Mouse (Mus musculus): ENCODE measurements at regions not wholly inside any gene's neighbourhood (a gene's known extent, or its start where the extent isn't known, plus 50 kb on each side); places are given as distances from the start of the nearest gene placed in this dataset.

DNA sequence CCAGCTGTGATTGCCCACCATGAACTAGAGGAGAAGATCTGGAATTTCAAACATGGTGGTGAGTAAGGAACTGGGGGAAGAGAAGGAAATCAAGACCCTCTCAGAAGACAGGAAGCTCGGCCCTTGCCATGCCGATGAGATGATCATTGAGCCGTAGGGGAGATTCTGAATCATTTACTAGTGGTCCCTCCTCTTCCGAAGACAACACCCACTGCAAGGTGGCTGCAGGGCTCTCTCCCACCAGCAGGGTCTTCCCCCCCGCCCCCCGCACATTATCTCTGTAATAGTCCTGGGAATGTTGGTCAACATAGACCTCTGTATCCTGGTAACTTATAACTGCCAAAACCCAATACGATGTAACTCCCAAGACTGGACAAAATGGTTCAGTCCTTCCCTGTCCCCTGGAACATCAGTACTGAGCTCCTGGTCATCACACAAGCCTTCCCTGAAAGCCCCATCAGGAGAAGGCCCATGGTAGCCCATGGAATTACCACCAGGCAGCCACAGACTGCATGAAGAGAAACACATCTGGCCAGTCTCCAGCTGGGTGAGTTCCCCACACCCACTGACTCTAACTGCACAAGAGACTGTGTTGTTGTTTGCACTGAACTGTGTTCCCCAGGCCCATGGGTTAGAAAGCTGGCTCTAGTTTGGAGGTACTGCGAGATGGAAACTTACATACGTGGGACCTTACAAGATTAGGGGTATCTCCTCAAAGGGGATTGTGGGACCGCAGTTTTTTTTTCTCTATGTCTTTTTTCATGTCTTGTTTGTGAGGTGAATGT lies 256.3 kb downstream of the Gm10260 start:
- Histone ChIP-seq H3K27ac (replicated peaks; ENCODE audit: low read depth, low read length) (no peak overlapping the region), H3K4me1 (ENCODE audit: control insufficient read depth, insufficient read depth, low read length) (0 out of 2 replicates have a peak, but pooled peaks cover 3% of the 10 kb centered on the region), H3K27me3 (replicated peaks; ENCODE audit: control insufficient read depth, insufficient read depth, low read length) (no peaks in the 10 kb centered on the region), H3K9ac (ENCODE audit: low read depth, low read length) (no peak overlapping the region), H3K4me3 (ENCODE audit: low read depth, low read length) (no peak overlapping the region), H3K36me3 (ENCODE audit: control insufficient read depth, insufficient read depth, low read length) (no peaks in the 10 kb centered on the region), H3K9me3 (ENCODE audit: control insufficient read depth, low read length) (no peaks in the 10 kb centered on the region), H3K4me2 (ENCODE audit: low read depth, low read length) (no peak overlapping the region)
- ATAC-seq (ENCODE audit: low read depth): no peak
- no peak for DNase-seq (ENCODE audit: low spot score)
- 92% methylated on average over 10 of the region's 10 CpGs for WGBS

DNA sequence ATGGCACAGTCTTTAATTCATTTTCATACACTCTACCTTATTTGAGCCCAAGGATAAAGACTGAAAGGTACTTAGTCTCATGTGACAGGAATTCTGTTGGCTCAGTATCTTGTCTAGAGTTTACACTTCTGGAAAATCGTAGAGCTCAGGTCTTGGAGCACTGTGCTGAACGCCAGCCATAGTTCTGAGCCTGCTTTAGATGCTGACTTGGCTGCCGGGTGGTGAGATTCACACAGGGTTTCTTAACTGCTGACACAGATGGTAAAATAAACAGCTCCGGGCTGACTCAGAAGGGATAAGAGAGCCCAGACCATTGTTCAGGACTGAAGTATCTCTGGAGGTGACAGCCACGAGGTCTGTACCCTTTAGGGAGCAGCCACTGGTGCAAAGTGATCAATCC lies 257.0 kb downstream of the Gm10260 start:
- 78% methylated on average over 5 of the region's 5 CpGs for WGBS
- H3K27ac ChIP-seq (replicated peaks; ENCODE audit: low read depth, low read length): no peak overlapping the region
- no peaks in the 10 kb centered on the region for H3K9me3 ChIP-seq (ENCODE audit: control insufficient read depth, low read length)
- H3K9ac ChIP-seq (ENCODE audit: low read depth, low read length): no peak overlapping the region
- DNase-seq (ENCODE audit: low spot score) (no peak), ATAC-seq (ENCODE audit: low read depth) (no peak)
- H3K27me3 ChIP-seq (replicated peaks; ENCODE audit: control insufficient read depth, insufficient read depth, low read length): no peaks in the 10 kb centered on the region
- H3K4me2 ChIP-seq (ENCODE audit: low read depth, low read length): no peak overlapping the region
- no peaks in the 10 kb centered on the region for H3K36me3 ChIP-seq (ENCODE audit: control insufficient read depth, insufficient read depth, low read length)
- H3K4me1 ChIP-seq (ENCODE audit: control insufficient read depth, insufficient read depth, low read length): 0 out of 2 replicates have a peak, but pooled peaks cover 3% of the 10 kb centered on the region
- H3K4me3 ChIP-seq (ENCODE audit: low read depth, low read length): no peak overlapping the region

DNA sequence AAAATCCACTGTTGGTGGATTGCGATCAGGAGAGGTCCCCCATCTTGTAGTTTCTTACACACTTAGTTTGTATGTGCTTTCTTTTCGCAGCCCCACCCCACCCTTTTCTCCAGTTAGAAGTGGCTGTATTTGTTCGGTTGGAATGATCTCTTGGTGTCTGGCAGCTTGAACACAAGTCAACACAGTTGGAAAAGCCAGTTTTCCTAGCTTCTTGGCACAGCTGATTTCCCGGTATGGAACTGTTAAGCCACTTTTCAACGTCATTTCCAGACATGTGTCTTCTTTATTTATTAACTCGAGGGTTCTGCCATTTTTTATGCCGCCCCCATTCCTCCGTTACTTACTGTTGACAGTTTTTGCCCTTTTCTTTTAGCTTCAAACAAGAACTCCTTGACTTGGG lies 259.2 kb downstream of the Enc1 start:
- no peaks in the 10 kb centered on the region for H3K36me3 ChIP-seq (ENCODE audit: control insufficient read depth, insufficient read depth, low read length)
- DNase-seq (ENCODE audit: low spot score) (no peak), ATAC-seq (ENCODE audit: low read depth) (no peak)
- WGBS: 78% methylated on average over 8 of the region's 8 CpGs
- H3K9me3 ChIP-seq (ENCODE audit: control insufficient read depth, low read length): no peaks in the 10 kb centered on the region
- H3K9ac ChIP-seq (ENCODE audit: low read depth, low read length): no peak overlapping the region
- no peaks in the 10 kb centered on the region for H3K27me3 ChIP-seq (replicated peaks; ENCODE audit: control insufficient read depth, insufficient read depth, low read length)
- 0 out of 2 replicates have a peak, but pooled peaks cover 3% of the 10 kb centered on the region for H3K4me1 ChIP-seq (ENCODE audit: control insufficient read depth, insufficient read depth, low read length)
- H3K27ac ChIP-seq (replicated peaks; ENCODE audit: low read depth, low read length): no peak overlapping the region; the same call in 1 of the 2 replicates
- H3K4me2 ChIP-seq (ENCODE audit: low read depth, low read length): no peak overlapping the region
- no peak overlapping the region for H3K4me3 ChIP-seq (ENCODE audit: low read depth, low read length)

DNA sequence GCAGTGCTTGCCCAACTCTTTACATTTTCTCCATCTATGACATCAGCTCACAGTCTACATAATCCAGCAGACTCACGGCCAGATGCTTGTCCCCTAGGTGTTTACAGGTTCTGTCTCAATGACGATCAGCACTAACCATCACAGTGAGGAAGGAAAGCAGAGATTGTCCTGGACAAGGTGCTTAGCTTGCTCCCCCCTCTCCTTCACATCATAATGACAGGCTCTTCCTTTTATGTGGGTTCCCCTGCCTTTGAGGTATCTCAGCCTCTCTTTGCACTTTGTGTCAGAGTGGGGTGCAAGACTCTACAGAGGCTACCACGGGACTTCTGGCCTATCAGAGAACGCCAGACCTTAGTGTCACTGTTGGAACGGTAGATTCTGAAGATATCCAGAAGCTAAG lies 258.1 kb downstream of the Enc1 start:
- Histone ChIP-seq H3K4me3 (ENCODE audit: low read depth, low read length) (no peak overlapping the region), H3K4me2 (ENCODE audit: low read depth, low read length) (no peak overlapping the region), H3K9me3 (ENCODE audit: control insufficient read depth, low read length) (no peaks in the 10 kb centered on the region), H3K4me1 (ENCODE audit: control insufficient read depth, insufficient read depth, low read length) (no peaks in the 10 kb centered on the region), H3K36me3 (ENCODE audit: control insufficient read depth, insufficient read depth, low read length) (no peaks in the 10 kb centered on the region), H3K27ac (replicated peaks; ENCODE audit: low read depth, low read length) (no peak overlapping the region), H3K9ac (ENCODE audit: low read depth, low read length) (no peak overlapping the region), H3K27me3 (replicated peaks; ENCODE audit: control insufficient read depth, insufficient read depth, low read length) (no peaks in the 10 kb centered on the region)
- no peak for DNase-seq (ENCODE audit: low spot score)
- 93% methylated on average over 5 of the region's 5 CpGs for WGBS
- no peak for ATAC-seq (ENCODE audit: low read depth)

DNA sequence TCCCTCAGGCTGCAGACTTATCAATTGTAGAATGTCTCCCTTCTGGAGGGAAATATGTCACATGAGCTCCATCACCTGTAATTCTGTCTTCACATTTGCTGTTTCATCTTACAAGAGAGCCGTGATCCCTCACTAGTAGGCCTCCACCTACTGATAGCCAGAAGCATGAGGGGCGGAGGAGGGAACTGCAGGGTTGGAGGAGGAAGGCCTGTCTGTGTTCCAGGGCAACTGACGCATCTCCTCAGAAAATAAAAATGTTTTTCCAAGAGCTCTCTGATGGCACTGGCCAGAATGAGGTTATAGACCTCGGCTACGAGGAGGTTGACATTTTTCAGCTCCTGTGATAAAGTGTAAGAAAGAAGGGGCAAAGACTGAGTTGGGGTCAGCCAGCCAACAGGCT lies 257.0 kb downstream of the Enc1 start:
- WGBS: 77% methylated on average over 5 of the region's 5 CpGs
- no peaks in the 10 kb centered on the region for H3K27me3 ChIP-seq (replicated peaks; ENCODE audit: control insufficient read depth, insufficient read depth, low read length)
- DNase-seq (ENCODE audit: low spot score): no peak
- H3K36me3 ChIP-seq (ENCODE audit: control insufficient read depth, insufficient read depth, low read length): no peaks in the 10 kb centered on the region
- no peak overlapping the region for H3K4me2 ChIP-seq (ENCODE audit: low read depth, low read length)
- H3K4me1 ChIP-seq (ENCODE audit: control insufficient read depth, insufficient read depth, low read length): no peaks in the 10 kb centered on the region
- H3K9ac ChIP-seq (ENCODE audit: low read depth, low read length): no peak overlapping the region
- H3K27ac ChIP-seq (replicated peaks; ENCODE audit: low read depth, low read length): no peak overlapping the region
- no peaks in the 10 kb centered on the region for H3K9me3 ChIP-seq (ENCODE audit: control insufficient read depth, low read length)
- no peak overlapping the region for H3K4me3 ChIP-seq (ENCODE audit: low read depth, low read length)
- no peak for ATAC-seq (ENCODE audit: low read depth)

DNA sequence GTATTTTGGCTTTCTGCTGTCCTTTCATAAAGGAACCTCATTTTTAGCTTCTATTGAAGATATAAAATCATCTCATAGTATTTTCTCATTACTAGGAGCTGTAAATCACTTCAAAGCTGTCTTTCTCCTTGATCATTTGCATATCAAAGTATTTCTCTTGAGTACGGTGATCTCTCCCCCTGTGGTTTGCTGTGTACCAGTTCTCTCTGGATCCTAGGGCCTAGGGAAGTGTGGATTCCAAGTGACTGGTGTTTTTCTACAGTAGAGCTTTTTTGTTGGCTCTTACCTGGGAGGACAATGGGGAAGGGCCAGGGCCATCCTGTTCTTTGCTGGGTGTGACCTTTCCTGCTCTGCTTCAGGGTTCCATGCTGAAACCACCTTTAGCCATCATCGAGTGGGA lies 253.9 kb downstream of the Enc1 start:
- no peak for DNase-seq (ENCODE audit: low spot score)
- 82% methylated on average over 2 of the region's 2 CpGs for WGBS
- Histone ChIP-seq H3K9me3 (ENCODE audit: control insufficient read depth, low read length) (no peaks in the 10 kb centered on the region), H3K27me3 (replicated peaks; ENCODE audit: control insufficient read depth, insufficient read depth, low read length) (no peaks in the 10 kb centered on the region; the same call in 1 of the 2 replicates), H3K36me3 (ENCODE audit: control insufficient read depth, insufficient read depth, low read length) (no peaks in the 10 kb centered on the region), H3K4me2 (ENCODE audit: low read depth, low read length) (no peak overlapping the region), H3K4me1 (ENCODE audit: control insufficient read depth, insufficient read depth, low read length) (0 out of 2 replicates have a peak, but pooled peaks cover 4% of the 10 kb centered on the region), H3K27ac (replicated peaks; ENCODE audit: low read depth, low read length) (no peak overlapping the region), H3K4me3 (ENCODE audit: low read depth, low read length) (no peak overlapping the region), H3K9ac (ENCODE audit: low read depth, low read length) (no peak overlapping the region)
- ATAC-seq (ENCODE audit: low read depth): no peak

DNA sequence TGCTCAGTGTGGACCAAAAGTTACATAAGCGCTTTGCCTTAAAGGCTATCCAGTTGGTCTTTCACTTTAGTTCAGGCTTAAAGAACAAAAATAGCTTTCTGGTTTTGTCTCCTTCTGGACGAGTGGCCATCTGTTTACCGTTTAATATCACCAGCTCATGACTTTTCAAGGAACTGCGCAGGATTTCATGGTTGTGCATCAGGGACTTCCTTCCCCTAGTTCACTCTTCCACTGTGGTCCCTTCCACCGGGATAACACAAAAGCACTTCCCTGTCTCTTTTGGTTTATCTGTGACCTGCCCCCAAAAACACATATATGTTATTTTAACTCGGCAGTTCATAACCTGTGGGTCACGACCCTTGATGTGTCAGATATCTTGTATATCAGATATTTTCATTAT lies 252.9 kb downstream of the Enc1 start:
- DNase-seq (ENCODE audit: low spot score) (no peak), ATAC-seq (ENCODE audit: low read depth) (no peak)
- Histone ChIP-seq H3K36me3 (ENCODE audit: control insufficient read depth, insufficient read depth, low read length) (no peaks in the 10 kb centered on the region), H3K4me3 (ENCODE audit: low read depth, low read length) (no peak overlapping the region), H3K9ac (ENCODE audit: low read depth, low read length) (no peak overlapping the region), H3K27me3 (replicated peaks; ENCODE audit: control insufficient read depth, insufficient read depth, low read length) (no peaks in the 10 kb centered on the region; the same call in 1 of the 2 replicates), H3K27ac (replicated peaks; ENCODE audit: low read depth, low read length) (no peak overlapping the region), H3K4me2 (ENCODE audit: low read depth, low read length) (no peak overlapping the region), H3K4me1 (ENCODE audit: control insufficient read depth, insufficient read depth, low read length) (peaks cover 12% of the 10 kb centered on the region; the same call in 1 of the 2 replicates), H3K9me3 (ENCODE audit: control insufficient read depth, low read length) (no peaks in the 10 kb centered on the region)
- WGBS: 62% methylated on average over 7 of the region's 7 CpGs

DNA sequence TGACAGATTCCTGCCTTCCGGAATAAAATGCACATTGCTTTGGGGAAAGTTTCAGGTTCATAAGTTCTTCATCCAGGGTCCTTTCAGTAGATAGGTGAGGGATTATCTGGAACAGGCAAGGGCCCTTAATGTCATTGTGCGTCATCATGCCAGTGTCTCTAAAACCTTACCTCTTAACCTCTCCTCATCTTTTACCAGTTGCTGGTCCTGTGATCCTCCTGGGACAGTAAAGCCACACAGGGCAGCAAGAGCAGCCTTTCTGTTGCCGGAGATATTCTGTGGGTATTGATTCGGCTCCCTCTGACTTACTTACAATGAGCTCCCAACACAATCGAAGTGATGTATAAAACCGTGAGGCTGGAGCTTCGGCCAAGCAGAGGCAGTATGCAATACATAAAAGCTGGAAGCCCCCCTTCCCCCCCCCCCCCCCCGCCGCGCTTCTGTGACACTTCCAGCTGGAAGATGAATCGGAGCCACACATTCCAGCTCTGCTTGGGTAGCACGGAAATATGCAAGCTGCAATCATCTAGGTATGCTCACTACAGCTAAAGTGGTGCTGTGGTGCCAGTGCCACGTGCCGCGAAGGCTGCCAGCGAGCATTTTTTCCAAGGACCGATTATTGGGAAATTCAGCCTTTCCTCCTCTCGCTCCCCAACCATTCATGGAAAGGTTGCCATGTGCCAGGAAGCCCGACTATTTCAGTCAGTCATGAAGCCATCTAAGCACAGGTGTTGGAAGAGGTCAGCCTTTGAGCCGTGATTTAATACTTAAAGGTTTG lies 252.2 kb downstream of the Enc1 start:
- Histone ChIP-seq H3K4me3 (ENCODE audit: low read depth, low read length) (no peak overlapping the region), H3K4me1 (ENCODE audit: control insufficient read depth, insufficient read depth, low read length) (peaks cover 19% of the 10 kb centered on the region), H3K36me3 (ENCODE audit: control insufficient read depth, insufficient read depth, low read length) (no peaks in the 10 kb centered on the region), H3K27ac (replicated peaks; ENCODE audit: low read depth, low read length) (no peak overlapping the region), H3K4me2 (ENCODE audit: low read depth, low read length) (no peak overlapping the region), H3K9me3 (ENCODE audit: control insufficient read depth, low read length) (no peaks in the 10 kb centered on the region), H3K9ac (ENCODE audit: low read depth, low read length) (no peak overlapping the region), H3K27me3 (replicated peaks; ENCODE audit: control insufficient read depth, insufficient read depth, low read length) (no peaks in the 10 kb centered on the region; the same call in 1 of the 2 replicates)
- ATAC-seq (ENCODE audit: low read depth) (no peak), DNase-seq (ENCODE audit: low spot score) (no peak)
- WGBS: 59% methylated on average over 17 of the region's 20 CpGs

All from embryonic facial prominence, embryonic 14.5 days (tissue).